In genomic region chr11:16528391-16528790, GRCm38 (mm10) we compare ENCODE assay signal across 27 mouse cellular contexts. TPM values are rescaled to one million over a fixed set of nuclear protein-coding genes. Genes with fewer than 3 reads are reported as not detected.
DNase-seq lines count a peak whose midpoint lies in the region; ATAC-seq and TF ChIP-seq lines count a peak whose summit lies in the region.
"Had no signal": no experiment of that assay in that cellular context is flagged by ENCODE, and none has a peak within 500 bp of the region (broad histone marks: within the 10 kb centered on the region; RNA-seq: fewer than 3 reads in every experiment).

No protein-coding gene starts in this region.

- no peaks in the 10 kb centered on the region for H3K4me1 ChIP-seq in brown adipose tissue, adult 24 weeks (ENCODE audit: control insufficient read depth, insufficient read depth, insufficient read length, low read length)
- no peaks in the 10 kb centered on the region for H3K4me1 ChIP-seq in forebrain, postnatal 0 days (ENCODE audit: insufficient read depth)
- H3K4me1 ChIP-seq: embryonic facial prominence, embryonic 15.5 days; forebrain, embryonic 10.5 days; forebrain, embryonic 12.5 days had no signal

- intact Hi-C loops in gastrocnemius, adult 2 months (cut with DNase I) = loop anchor here (5.0 kb wide), 2 partner anchors 59 to 224 kb away; partner anchors contain the start of gene Egfr

- no peak overlapping the region for H3K4me2 ChIP-seq in forebrain, postnatal 0 days (ENCODE audit: low read depth)
- H3K4me2 ChIP-seq: embryonic facial prominence, embryonic 13.5 days; embryonic facial prominence, embryonic 15.5 days; forebrain, embryonic 12.5 days had no signal

- no peaks in the 10 kb centered on the region for H3K9me3 ChIP-seq in forebrain, postnatal 0 days (ENCODE audit: low read length)
- H3K9me3 ChIP-seq: embryonic facial prominence, embryonic 13.5 days; embryonic facial prominence, embryonic 15.5 days; forebrain, embryonic 10.5 days; forebrain, embryonic 12.5 days; G1E had no signal

- DNase-seq in gastrocnemius, adult 2 months = peak; percentile 62
- no peak for DNase-seq in gastrocnemius, postnatal 10 days
- DNase-seq in gastrocnemius, postnatal 25 days = peak; percentile 67
- no peak for DNase-seq in spleen, adult 18-20 months
- DNase-seq in right cerebral cortex, postnatal 14 days = no peak
- DNase-seq in forebrain, postnatal 0 days = no peak
- DNase-seq: adrenal gland, adult 8-10 months; adrenal gland, postnatal 14 days; adrenal gland, postnatal 36 days; cerebellum, adult 11 months; cerebellum, adult 18-20 months; cerebellum, adult 8-10 months; cerebellum, adult 9-11 months; cerebellum, postnatal 14 days; cerebellum, postnatal 36 days; embryo, embryonic 11 days had no signal

- no peak for TF ChIP-seq CTCF in gastrocnemius, adult 2 months (IDR thresholded peaks at IDR 0.05)
- TF ChIP-seq CTCF in forebrain, postnatal 0 days (IDR thresholded peaks at IDR 0.05; ENCODE audit: low read depth) = no peak

- no peaks in the 10 kb centered on the region for H3K36me3 ChIP-seq in forebrain, postnatal 0 days (ENCODE audit: insufficient read depth)
- H3K36me3 ChIP-seq: embryonic facial prominence, embryonic 13.5 days; embryonic facial prominence, embryonic 15.5 days; forebrain, embryonic 10.5 days; forebrain, embryonic 12.5 days; G1E had no signal

- H3K27ac ChIP-seq in gastrocnemius, adult 2 months = peak overlapping the region; percentile 81
- peak overlapping the region; percentile 23; the same call in 1 of the 2 replicates for H3K27ac ChIP-seq in brown adipose tissue, adult 24 weeks (replicated peaks; ENCODE audit: low read depth, low read length)
- no peak overlapping the region for H3K27ac ChIP-seq in forebrain, postnatal 0 days (ENCODE audit: low read depth, low read length)
- H3K27ac ChIP-seq: embryonic facial prominence, embryonic 13.5 days; embryonic facial prominence, embryonic 15.5 days; forebrain, embryonic 10.5 days; forebrain, embryonic 12.5 days had no signal

- ATAC-seq in forebrain, postnatal 0 days = no peak
- ATAC-seq: activated CD4-positive, CD25-positive, alpha-beta regulatory T cell, adult 4 months; forebrain, embryonic 14.5 days; forebrain, embryonic 16.5 days; Patski had no signal

- WGBS in forebrain, postnatal 0 days = 94% methylated on average over 5 of the region's 5 CpGs

- H3K27me3 ChIP-seq in forebrain, postnatal 0 days (ENCODE audit: insufficient read depth, low read length) = no peaks in the 10 kb centered on the region
- H3K27me3 ChIP-seq: embryonic facial prominence, embryonic 13.5 days; embryonic facial prominence, embryonic 15.5 days; forebrain, embryonic 12.5 days; Patski had no signal

- no peak overlapping the region for H3K9ac ChIP-seq in forebrain, postnatal 0 days
- H3K9ac ChIP-seq: embryonic facial prominence, embryonic 13.5 days; embryonic facial prominence, embryonic 15.5 days; forebrain, embryonic 12.5 days had no signal

- no peak overlapping the region for H3K4me3 ChIP-seq in gastrocnemius, adult 2 months
- no peak overlapping the region for H3K4me3 ChIP-seq in brown adipose tissue, adult 24 weeks (ENCODE audit: insufficient read depth, low read depth, low read length)
- no peak overlapping the region for H3K4me3 ChIP-seq in forebrain, postnatal 0 days (ENCODE audit: low read depth, low read length)
- H3K4me3 ChIP-seq: embryonic facial prominence, embryonic 13.5 days; embryonic facial prominence, embryonic 15.5 days; erythroblast, embryonic 14.5 days; forebrain, embryonic 10.5 days; forebrain, embryonic 12.5 days had no signal

RNA-seq across cellular contexts. Expression of gene Sec61g, which starts 20.1 kb away (rescaled TPM):
- 1 to 10 TPM; 2.3 to 3.5 TPM for total RNA-seq in gastrocnemius, adult 2 months (2021)
- total RNA-seq in gastrocnemius, postnatal 10 days (2021) = 1 to 10 TPM; 2.3 to 5.5 TPM
- 1.3 and 3.9 TPM in 2 replicates for polyA plus RNA-seq in brown adipose tissue, adult 24 weeks (2012; ENCODE audit: insufficient read depth, insufficient read length, missing spikeins)
- total RNA-seq in gastrocnemius, postnatal 25 days (2021) = 1 to 10 TPM; 2.2 to 3.6 TPM
- total RNA-seq in forebrain, postnatal 0 days (2014; rRNA removed) = 25.8 and 41.1 TPM in 2 replicates
- 29.6 and 39.0 TPM in 2 replicates for polyA plus RNA-seq in forebrain, postnatal 0 days (2015; fragmentation: Nextera tagmentation; extraction: Ambion mirVana)

Comparison
In these comparisons a context has a peak if more than half of its experiments do, and no peak if none do; other contexts are left out.
1. DNase-seq: peak in gastrocnemius, adult 2 months (single experiment) and gastrocnemius, postnatal 25 days (single experiment); none in gastrocnemius, postnatal 10 days (single experiment), spleen, adult 18-20 months (0 of 2), right cerebral cortex, postnatal 14 days (single experiment) and forebrain, postnatal 0 days (single experiment).